Mouse (Mus musculus) liver, adult 2 months (tissue): Measurements from ENCODE around the gene Fgfr2.

Experiments
- CTCF ChIP-seq: fragments of 200-500 bp; IDR thresholded peaks from 2 replicates; pipeline ENCODE4 v1.5.1; 2011; ENCODE audit warnings: low read depth, low read length, control low read depth
- POLR2A ChIP-seq: fragments of 200-500 bp; IDR thresholded peaks from 2 replicates; pipeline ENCODE4 v1.6.1; 2011; ENCODE audit warnings: low read length, control low read depth; ENCODE audit not compliant: insufficient read depth; ENCODE audit errors: extremely low read depth

GRCm38 (mm10) chr7:131456714-131457113 lies 1666.4 kb downstream of the Fgfr2 start:
- TF ChIP-seq CTCF: no peak
- TF ChIP-seq POLR2A: no peak
